Mouse (Mus musculus): ENCODE measurements around the gene Rassf10.

Rassf10 gene

DNA sequence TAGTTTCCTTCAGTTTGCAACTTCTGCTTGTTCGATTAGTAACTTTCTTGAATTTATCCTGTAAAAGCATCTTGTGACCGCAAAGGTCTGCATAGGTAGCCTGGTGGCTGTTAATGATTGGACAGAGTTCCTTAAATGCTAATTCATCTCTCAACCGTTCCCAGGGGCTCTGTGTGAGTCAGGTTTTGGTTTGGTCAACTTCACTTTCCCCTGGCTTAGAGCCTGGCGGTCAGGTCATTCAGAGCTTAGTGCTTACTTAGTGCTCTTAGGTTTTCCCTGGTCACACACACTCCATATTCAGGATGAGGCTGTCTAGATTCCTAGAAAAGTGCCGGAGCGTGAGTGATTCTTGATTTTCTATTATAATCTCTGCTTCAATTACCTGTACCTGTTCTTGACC, 12.6 kb downstream of the Rassf10 start:
- no peak for DNase-seq

DNA sequence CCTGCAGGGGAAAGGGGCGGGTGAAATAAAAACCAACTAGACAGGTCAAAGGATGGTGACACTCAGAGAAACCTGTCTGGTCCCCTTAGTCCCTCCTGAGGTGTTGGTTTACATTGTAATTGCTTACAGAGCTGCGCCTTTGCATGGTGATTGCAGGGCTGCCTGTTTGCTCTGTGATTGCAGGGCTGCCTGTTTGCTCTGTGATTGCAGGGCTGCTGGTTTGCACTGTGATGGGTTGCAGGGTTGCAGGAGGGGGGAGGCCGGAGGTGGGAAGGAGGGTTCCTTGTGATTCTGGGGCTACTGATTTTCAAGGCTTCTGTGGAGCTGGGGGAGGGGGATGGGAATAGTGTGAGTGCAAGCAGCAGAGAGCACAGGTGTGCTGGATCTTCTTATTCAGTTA, 13.0 kb downstream of the Rassf10 start:
- DNase-seq, result no peak

DNA sequence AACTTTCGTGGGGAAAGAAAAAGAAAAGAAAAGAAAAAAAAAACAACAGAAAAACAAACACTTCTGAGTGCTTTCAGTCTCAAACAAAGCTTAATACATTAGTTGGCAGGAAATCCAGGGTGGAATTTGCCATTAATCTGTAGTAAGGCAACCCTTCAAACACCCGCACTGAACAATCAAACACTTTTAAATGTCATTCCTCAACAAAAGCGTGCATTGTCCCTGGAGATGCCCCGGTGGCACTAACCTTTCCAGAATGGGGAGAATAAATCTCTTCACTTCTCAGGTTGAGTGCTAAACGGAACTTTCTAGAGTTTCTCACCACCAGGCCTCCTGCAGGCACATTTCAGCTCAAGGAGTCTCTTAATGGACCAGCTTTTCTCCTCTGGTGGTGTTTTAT, 29.6 kb downstream of the Rassf10 start:
- DNase-seq, result no peak

DNA sequence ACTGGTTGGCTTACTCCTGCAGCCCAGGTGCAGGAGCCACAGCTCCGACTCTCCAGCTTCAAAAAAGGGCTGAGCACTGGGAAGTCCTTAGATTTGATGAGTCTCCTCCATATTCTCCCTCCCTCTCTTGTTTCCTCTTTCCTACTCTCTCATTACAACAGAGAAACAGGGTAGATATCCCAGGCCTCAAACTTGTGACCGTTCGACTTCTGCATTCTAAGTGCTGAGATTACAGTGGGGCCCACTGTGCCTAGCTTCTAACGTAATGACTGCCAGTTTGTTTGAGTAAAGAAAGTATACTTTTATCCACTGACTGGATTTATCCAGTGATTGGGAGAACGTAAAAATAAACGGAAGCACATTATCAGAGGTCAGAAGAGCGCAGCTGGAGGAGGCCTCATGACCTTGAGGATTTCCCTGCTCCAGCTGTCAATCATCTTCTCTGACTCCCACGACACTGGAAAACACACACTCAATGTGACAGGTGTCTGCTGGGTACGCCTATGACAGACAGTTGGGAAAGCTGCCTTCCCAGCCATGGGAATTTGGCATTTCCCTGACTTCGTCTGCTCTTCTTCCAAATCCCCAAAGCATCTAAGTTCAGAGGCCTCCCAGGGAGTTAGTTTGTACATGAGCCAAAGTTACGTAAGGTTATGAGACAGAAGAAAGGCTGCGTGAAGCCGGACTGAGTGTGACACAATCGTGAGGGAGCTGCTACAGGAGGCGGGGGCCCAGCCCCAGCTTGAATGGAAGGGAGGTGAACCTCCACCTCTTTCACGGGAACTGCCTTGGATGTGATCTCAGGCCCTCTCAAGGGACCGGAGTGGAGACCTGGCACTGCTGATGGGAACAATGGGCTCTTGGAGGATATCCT, 31.2 kb downstream of the Rassf10 start:
- DNase-seq, result peak; percentile 19

DNA sequence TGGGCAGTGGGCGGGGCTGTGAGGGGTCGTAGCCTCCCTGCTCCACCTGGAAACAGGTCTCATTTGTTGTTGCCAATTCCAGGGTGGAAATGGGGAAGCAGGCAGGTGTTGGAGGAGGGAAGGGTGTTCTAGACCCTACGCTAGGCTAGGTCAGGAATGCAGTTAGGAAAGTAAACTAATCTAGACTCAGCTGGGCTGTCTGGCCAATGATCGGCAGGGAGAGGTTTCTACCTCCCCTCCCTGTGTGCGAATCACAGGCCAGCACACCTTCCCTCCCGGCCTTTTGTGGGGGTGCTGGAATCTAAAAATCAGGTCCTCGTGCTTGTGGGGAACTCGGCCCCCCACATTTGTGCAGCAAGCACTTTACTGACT, 31.8 kb downstream of the Rassf10 start:
- no peak for DNase-seq

DNA sequence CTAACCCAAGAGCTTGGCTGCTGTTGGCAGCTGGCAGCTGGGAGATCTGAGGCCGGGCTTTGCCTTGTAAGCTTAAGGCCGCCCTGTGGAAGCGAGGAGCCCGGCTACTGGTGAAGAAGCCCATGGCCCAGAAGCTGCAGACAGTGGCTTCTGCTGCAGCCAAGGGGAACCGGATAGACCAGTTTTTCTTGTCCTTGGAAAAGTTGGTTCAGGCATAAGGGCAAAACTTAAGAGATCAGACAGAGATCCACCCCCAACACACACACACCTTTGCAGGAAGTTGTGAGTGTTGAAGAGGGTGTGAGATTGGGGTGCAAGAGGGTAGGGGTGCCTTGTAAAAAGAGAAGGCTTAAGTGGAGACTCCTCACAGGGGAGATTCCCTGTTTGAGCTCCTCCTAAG, 39.2 kb downstream of the Rassf10 start:
- DNase-seq, result no peak

DNA sequence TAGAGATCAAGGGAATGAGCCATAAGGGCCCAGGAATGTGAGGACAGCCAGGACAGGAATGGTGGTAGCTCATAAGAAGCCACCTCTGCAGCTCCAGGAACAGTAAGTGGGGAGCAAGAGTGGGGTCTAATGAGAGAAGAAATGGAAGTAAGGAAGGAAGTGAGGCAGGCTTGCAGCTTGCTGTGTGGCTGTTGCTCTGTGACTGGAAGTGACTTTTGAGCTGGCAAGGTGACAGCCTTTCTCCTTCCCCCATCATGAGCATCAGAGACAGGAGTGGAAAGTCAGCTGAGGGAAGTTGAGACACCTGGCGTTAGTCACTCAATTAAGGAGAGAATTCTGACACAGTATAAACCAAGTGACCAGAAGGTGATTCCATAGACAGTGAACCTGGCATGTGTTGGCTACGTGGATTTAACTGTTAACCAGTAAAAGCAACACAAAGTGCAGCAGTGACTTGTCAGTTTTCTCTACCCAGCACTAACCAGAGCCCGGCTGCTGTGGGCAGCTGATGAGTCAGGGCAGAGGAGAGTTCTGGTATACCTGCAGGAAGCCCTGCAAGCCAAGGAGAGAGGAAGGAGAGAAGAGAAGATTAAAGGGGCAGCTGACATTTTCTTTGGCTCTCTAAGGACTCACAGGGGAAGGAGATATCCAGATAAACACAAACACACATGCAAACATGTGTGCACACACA, 49.9 kb downstream of the Rassf10 start:
- no peak for DNase-seq

DNA sequence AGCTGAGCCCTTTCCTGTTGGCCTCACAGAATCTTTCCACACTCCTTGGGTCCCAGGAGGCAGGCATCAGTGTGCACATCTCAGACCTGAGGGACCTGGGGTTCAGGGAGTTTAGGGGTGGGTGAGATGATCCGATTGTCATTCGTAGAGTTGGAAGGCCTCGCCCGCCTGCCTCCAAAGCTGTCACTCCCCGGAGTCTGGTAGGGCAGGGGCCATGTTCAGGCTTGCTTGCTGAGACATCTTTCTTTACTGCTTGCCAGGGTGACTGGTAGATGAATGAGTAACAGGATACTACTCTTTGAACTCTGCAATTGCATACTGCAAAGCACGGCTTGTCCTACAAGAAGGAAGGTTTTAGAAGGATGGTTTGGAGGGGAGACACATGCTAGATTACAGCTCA, 52.0 kb downstream of the Rassf10 start:
- DNase-seq, result no peak
